Mouse (Mus musculus) neural tube, embryonic 14.5 days (tissue): ENCODE data around the gene Btbd8. TPM values are rescaled to one million over a fixed set of nuclear protein-coding genes. Genes with fewer than 3 reads are reported as not detected.

Experiments used
- ATAC-seq: fragments of 200-750 bp; cut with Nextera tagmentation; 2 replicates; pipeline ENCODE4 v1.8.0; 2017; ENCODE audit warnings: low read depth, mild to moderate bottlenecking, moderate TSS enrichment, moderate library complexity
- H3K27ac ChIP-seq: fragments of 300-500 bp; sonication (generic); 2 replicates; pipeline ENCODE4 v1.5.1; 2014; ENCODE audit warnings: low read depth, mild to moderate bottlenecking, control low read depth, low read length, moderate library complexity, mixed read lengths
- H3K27me3 ChIP-seq: fragments of 300-500 bp; sonication (generic); 2 replicates; pipeline ENCODE4 v1.6.1; 2014; ENCODE audit warnings: low read length; ENCODE audit not compliant: control insufficient read depth, insufficient read depth
- H3K36me3 ChIP-seq: fragments of 300-500 bp; sonication (generic); 2 replicates; pipeline ENCODE4 v1.6.1; 2014; ENCODE audit warnings: low read length, mixed read lengths; ENCODE audit not compliant: control insufficient read depth, insufficient read depth
- H3K4me1 ChIP-seq: fragments of 300-500 bp; sonication (generic); 2 replicates; pipeline ENCODE4 v1.6.1; 2014; ENCODE audit warnings: low read length; ENCODE audit not compliant: control insufficient read depth, insufficient read depth
- H3K4me2 ChIP-seq: fragments of 300-500 bp; sonication (generic); 2 replicates; pipeline ENCODE4 v1.6.1; 2014; ENCODE audit warnings: mild to moderate bottlenecking, low read depth, low read length, control low read depth
- H3K4me3 ChIP-seq: fragments of 300-500 bp; sonication (generic); 2 replicates; pipeline ENCODE4 v1.5.1; 2014; ENCODE audit warnings: low read depth, low read length, control low read depth, mixed read lengths
- H3K9ac ChIP-seq: fragments of 300-500 bp; sonication (generic); replicated peaks from 2 replicates; pipeline ENCODE4 v1.6.1; 2014; ENCODE audit warnings: low read depth, mild to moderate bottlenecking, control low read depth, low read length, mixed read lengths
- H3K9me3 ChIP-seq: fragments of 300-500 bp; sonication (generic); 2 replicates; pipeline ENCODE4 v1.6.1; 2016; ENCODE audit warnings: low read length; ENCODE audit not compliant: control insufficient read depth
- WGBS: fragments of 180-500 bp; shearing (Covaris S2); extraction: QIAGEN DNeasy Blood & Tissue Kit; methylation state at CpG from one replicate; pipeline ENCODE4 v1.1.7; 2014; 5-methylcytosine and 5-hydroxymethylcytosine counted together
- polyA plus RNA-seq: library from polyadenylated mRNA; unstranded; fragments of >200 nt; fragmentation: Nextera tagmentation; extraction: Ambion mirVana; gene quantifications from 2 replicates; pipeline ENCODE4 v1.2.1, GENCODE M21; 2014

Gene Btbd8
- polyA plus RNA-seq, 1 experiment from 2014 or later = 21.2 TPM

GRCm38 (mm10) chr5:107441881-107442280, 4.1 kb downstream of the Btbd8 start:
- Histone ChIP-seq H3K27ac (no peak overlapping the region), H3K36me3 (no peaks in the 10 kb centered on the region), H3K4me1 (peaks cover 4% of the 10 kb centered on the region; the same call in 1 of the 2 replicates), H3K9ac (no peak overlapping the region), H3K4me2 (no peak overlapping the region), H3K27me3 (no peaks in the 10 kb centered on the region), H3K4me3 (no peak overlapping the region), H3K9me3 (no peaks in the 10 kb centered on the region)
- no peak for ATAC-seq
- WGBS = 91% methylated on average over 5 of the region's 5 CpGs

DNA sequence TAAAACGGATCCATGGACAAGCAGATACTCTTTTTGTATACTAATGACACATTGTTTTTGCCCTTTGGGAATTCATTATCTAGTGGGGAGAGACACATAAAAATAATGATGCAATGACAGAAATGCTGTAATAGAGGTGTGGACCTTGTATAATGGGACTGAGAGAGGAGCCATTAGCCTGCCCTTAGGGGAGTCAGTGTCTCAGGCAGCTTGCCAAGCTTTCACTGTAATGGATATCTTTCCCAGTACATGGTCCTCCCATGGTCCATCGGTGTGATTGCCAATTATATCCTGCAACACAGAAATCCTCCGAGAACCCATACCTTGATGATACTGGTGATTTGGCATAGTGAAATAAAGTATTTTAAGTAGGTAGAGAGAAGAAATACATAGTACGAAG, 6.5 kb downstream of the Btbd8 start:
- H3K36me3 ChIP-seq = no peaks in the 10 kb centered on the region
- H3K27ac ChIP-seq = no peak overlapping the region; the same call in 1 of the 2 replicates
- H3K27me3 ChIP-seq = no peaks in the 10 kb centered on the region
- H3K9me3 ChIP-seq = no peaks in the 10 kb centered on the region
- H3K4me1 ChIP-seq = no peaks in the 10 kb centered on the region
- 65% methylated on average over 4 of the region's 4 CpGs for WGBS
- no peak overlapping the region for H3K9ac ChIP-seq
- peak; percentile 51; the same call in 1 of the 2 replicates for ATAC-seq
- no peak overlapping the region for H3K4me2 ChIP-seq
- H3K4me3 ChIP-seq = no peak overlapping the region

DNA sequence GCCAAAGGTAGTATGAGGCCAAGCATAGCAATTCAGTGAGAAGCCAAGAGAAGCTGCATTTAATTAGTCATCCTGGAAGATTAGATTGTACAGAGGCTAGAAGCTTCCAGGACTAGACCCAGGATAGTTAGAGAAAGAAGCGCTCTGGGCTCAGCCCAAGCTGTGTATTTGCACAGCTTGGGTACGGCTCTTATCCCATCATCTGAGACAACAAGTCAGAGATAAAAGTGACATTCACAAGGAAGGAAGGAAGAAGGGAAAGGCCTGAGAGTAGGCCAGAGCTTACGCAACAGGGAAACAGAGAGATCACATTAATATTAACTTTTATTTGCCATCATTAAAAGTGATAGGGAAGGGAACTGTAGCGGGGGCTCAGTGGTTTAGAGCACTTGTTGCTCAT, 10.2 kb downstream of the Btbd8 start:
- Histone ChIP-seq H3K36me3 (no peaks in the 10 kb centered on the region), H3K9me3 (no peaks in the 10 kb centered on the region), H3K9ac (no peak overlapping the region), H3K27ac (no peak overlapping the region), H3K4me2 (no peak overlapping the region), H3K4me1 (no peaks in the 10 kb centered on the region), H3K27me3 (no peaks in the 10 kb centered on the region), H3K4me3 (no peak overlapping the region)
- no peak for ATAC-seq
- 88% methylated on average over 4 of the region's 4 CpGs for WGBS

- Histone ChIP-seq H3K4me3 (no peak overlapping the region), H3K27ac (no peak overlapping the region), H3K36me3 (no peaks in the 10 kb centered on the region), H3K9ac (no peak overlapping the region), H3K9me3 (no peaks in the 10 kb centered on the region), H3K27me3 (no peaks in the 10 kb centered on the region), H3K4me1 (no peaks in the 10 kb centered on the region), H3K4me2 (no peak overlapping the region)
- no peak for ATAC-seq
- 95% methylated on average over 4 of the region's 4 CpGs for WGBS
Observed at GRCm38 (mm10) chr5:107448784-107449183, 11.0 kb downstream of the Btbd8 start.

GRCm38 (mm10) chr5:107449620-107450019, 11.8 kb downstream of the Btbd8 start:
- Histone ChIP-seq H3K36me3 (no peaks in the 10 kb centered on the region), H3K4me3 (no peak overlapping the region), H3K27me3 (no peaks in the 10 kb centered on the region), H3K9ac (no peak overlapping the region), H3K4me2 (no peak overlapping the region), H3K4me1 (no peaks in the 10 kb centered on the region), H3K27ac (no peak overlapping the region), H3K9me3 (no peaks in the 10 kb centered on the region)
- ATAC-seq = no peak
- WGBS = 91% methylated on average over 5 of the region's 5 CpGs

DNA sequence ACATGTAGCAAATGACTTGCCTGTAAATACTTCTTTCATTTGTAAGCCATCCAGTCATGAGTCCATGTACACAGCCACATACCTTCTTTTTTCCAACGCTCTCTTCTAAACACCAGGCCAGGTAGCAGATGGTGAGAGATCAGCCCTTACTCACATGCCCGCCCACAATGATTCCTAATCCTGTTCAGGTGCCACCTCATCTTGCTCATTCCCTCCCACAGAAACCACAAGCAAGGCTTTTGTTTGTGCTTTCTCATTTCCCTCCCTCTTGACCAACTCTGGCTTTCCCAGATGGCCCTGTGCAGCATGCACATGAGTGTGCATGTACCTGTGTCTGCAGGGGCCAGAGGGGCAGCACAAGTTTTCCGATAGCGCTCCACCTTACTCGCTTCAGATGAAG, 12.5 kb downstream of the Btbd8 start:
- WGBS = 96% methylated on average over 5 of the region's 5 CpGs
- no peak for ATAC-seq
- H3K27ac ChIP-seq = no peak overlapping the region

DNA sequence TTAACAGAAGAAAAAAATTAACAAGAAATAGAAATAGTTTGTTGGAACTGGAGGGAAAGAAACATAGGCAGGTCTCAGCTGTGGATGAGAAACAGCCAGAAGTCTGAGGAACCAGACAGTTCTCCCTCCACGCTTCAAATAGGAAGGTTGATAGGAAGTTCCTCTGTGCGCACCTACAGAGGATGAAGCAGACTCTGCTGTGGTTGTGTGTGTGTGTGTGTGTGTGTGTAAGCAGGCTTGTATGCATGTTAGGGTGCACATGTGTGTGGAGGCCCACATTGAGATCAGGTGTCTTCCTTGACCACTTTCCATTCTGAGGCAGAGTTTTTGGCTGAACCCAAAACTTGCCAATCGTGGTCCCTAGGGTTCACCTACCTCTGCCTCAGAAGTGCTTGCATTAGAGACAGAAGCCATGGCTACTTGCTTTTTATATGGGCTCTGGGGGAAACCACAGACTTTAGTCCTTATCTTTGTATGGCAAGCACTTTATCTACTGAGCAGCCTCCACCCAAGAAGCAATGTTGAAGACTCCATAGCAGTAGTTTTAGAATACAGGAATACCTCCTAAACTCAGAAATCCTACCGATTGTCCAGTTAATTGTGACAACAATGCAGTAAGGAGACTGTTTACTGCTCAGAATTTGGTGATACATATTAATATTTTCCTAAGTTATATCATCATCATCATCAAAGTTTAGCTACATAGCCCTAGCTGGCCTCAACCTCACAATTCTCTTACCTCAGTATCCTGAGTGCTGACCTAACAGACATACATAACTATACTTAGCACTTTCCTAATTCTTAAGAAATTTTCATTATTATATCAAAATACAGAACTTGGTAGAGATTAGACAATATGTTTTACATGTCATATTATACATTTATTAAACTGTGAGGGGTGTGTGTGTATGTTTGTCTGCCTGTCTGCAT, 24.6 kb downstream of the Btbd8 start:
- Histone ChIP-seq H3K9me3 (no peaks in the 10 kb centered on the region), H3K4me1 (no peaks in the 10 kb centered on the region), H3K27me3 (no peaks in the 10 kb centered on the region), H3K9ac (no peak overlapping the region), H3K36me3 (no peaks in the 10 kb centered on the region), H3K27ac (no peak overlapping the region), H3K4me3 (no peak overlapping the region), H3K4me2 (no peak overlapping the region)
- ATAC-seq = no peak
- 93% methylated on average over 4 of the region's 4 CpGs for WGBS

More for the DNA sequence above, 12.5 kb downstream of the Btbd8 start:
- Histone ChIP-seq H3K9ac (no peak overlapping the region), H3K36me3 (no peaks in the 10 kb centered on the region), H3K9me3 (no peaks in the 10 kb centered on the region), H3K4me3 (no peak overlapping the region), H3K4me2 (no peak overlapping the region), H3K4me1 (no peaks in the 10 kb centered on the region), H3K27me3 (no peaks in the 10 kb centered on the region)

GRCm38 (mm10) chr5:107466501-107466900, 28.7 kb downstream of the Btbd8 start:
- H3K4me1 ChIP-seq = no peaks in the 10 kb centered on the region
- no peaks in the 10 kb centered on the region for H3K36me3 ChIP-seq
- no peak overlapping the region for H3K27ac ChIP-seq
- no peaks in the 10 kb centered on the region for H3K9me3 ChIP-seq
- H3K27me3 ChIP-seq = no peaks in the 10 kb centered on the region
- H3K9ac ChIP-seq = no peak overlapping the region
- 36% methylated on average over 5 of the region's 5 CpGs for WGBS
- no peak overlapping the region for H3K4me3 ChIP-seq
- no peak for ATAC-seq
- no peak overlapping the region for H3K4me2 ChIP-seq

GRCm38 (mm10) chr5:107467098-107467497, 29.3 kb downstream of the Btbd8 start:
- Histone ChIP-seq H3K9ac (no peak overlapping the region), H3K4me3 (no peak overlapping the region), H3K9me3 (no peaks in the 10 kb centered on the region), H3K4me1 (no peaks in the 10 kb centered on the region), H3K27ac (no peak overlapping the region), H3K36me3 (no peaks in the 10 kb centered on the region), H3K27me3 (no peaks in the 10 kb centered on the region), H3K4me2 (no peak overlapping the region)
- WGBS = 84% methylated on average over 4 of the region's 4 CpGs
- ATAC-seq = no peak
